Mouse (Mus musculus): ENCODE results near the gene Olfr1045. TPM values are rescaled to one million over a fixed set of nuclear protein-coding genes. Genes with fewer than 3 reads are reported as not detected.
"Not testable (repeated sequence)": the region's sequence is repeated elsewhere in the genome, so short reads cannot be mapped to it uniquely, and the experiment has no call there.

The Olfr1045 gene
- polyA plus RNA-seq (2014; fragmentation: Nextera tagmentation; extraction: Ambion mirVana), result not detected in 2 replicates

DNA sequence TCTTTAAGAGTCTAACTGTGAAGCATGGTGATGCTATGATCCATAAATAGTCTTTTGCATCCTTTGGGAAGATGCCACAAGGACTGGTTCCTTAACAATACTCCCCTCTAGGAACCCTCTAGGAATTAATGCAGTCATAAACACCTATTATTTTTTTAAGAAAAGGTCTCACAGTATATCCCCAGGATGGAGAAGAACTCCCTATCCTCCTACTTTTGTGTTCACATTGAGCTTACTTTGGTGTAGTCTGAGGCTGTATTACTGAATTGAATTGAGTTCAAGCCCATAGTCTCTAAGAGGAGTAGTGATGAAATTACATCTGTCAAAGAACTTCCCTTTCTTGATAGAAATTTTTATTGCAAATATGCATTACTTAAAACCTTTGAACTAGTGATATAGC lies at the start of gene Olfr1045:
Gene Olfr1045, minus strand, starts transcription at position 101 of the 400 bp plus-strand sequence.
- no peaks in the 10 kb centered on the region for H3K9me3 ChIP-seq (replicated peaks; ENCODE audit: control insufficient read depth, low read length)
- H3K36me3 ChIP-seq (ENCODE audit: control insufficient read depth, insufficient read depth, low read length), result no peaks in the 10 kb centered on the region
- H3K4me2 ChIP-seq (ENCODE audit: low read length), result no peak within 1 kb of the TSS
- DNase-seq (ENCODE audit: low spot score), result no peak
- H3K9ac ChIP-seq (ENCODE audit: low read length), result no peak within 1 kb of the TSS
- no peak within 1 kb of the TSS for H3K27ac ChIP-seq (ENCODE audit: low read depth, low read length)
- H3K4me3 ChIP-seq (ENCODE audit: low read depth, low read length), result no peak within 1 kb of the TSS
- H3K4me1 ChIP-seq (ENCODE audit: control insufficient read depth, insufficient read depth, low read length), result no peaks in the 10 kb centered on the region
- no peaks in the 10 kb centered on the region for H3K27me3 ChIP-seq (replicated peaks; ENCODE audit: control insufficient read depth, insufficient read depth, low read length)
- no peak for ATAC-seq

DNA sequence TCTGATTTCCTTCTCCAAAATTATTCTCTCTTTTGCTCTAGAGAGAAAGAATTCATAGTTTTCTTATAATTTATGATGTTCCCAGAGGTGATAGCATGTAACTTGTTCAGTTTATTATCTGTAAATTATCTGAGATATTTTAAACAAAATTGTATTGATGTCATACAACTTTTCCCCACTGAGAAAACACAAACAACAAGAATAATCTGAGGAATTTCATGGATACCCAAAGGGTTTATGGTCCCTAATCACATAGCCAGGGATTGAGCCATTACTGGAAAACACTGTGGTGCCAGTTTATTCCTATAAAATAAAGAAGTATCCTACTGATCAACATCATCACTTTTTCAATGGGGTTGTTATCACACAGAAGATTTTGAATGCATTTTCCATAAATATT lies 37.4 kb upstream of the Olfr1045 start, which contains the start of gene Olfr1048:
Gene Olfr1048, minus strand, starts transcription at position 101 of the 400 bp plus-strand sequence.
- no peak for DNase-seq (ENCODE audit: low spot score)
- ATAC-seq, result no peak
- Histone ChIP-seq H3K9me3 (replicated peaks; ENCODE audit: control insufficient read depth, low read length) (no peaks in the 10 kb centered on the region), H3K36me3 (ENCODE audit: control insufficient read depth, insufficient read depth, low read length) (no peaks in the 10 kb centered on the region), H3K27ac (ENCODE audit: low read depth, low read length) (no peak within 1 kb of the TSS), H3K4me2 (ENCODE audit: low read length) (no peak within 1 kb of the TSS), H3K9ac (ENCODE audit: low read length) (no peak within 1 kb of the TSS), H3K27me3 (replicated peaks; ENCODE audit: control insufficient read depth, insufficient read depth, low read length) (no peaks in the 10 kb centered on the region), H3K4me1 (ENCODE audit: control insufficient read depth, insufficient read depth, low read length) (no peaks in the 10 kb centered on the region), H3K4me3 (ENCODE audit: low read depth, low read length) (no peak within 1 kb of the TSS)

DNA sequence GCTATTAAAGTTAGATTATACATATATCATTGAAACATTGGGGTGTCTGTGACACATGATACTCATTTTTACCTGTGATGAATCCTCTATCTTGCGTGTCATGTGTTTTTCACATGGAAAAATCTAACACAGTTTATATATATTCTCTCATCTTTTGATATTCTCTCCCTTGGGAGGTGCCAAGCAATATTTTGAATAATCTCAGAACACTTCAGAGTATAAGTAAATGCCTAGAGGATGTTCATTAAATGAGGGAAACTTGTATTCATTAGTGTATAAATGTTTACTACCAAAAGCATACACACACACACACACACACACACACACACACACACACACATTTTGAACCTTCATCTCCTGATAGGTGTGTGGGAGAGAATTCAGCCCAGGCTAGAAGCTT lies 28.5 kb upstream of the Olfr1045 start, which contains the start of gene Olfr1047:
Gene Olfr1047, minus strand, starts transcription at position 101 of the 400 bp plus-strand sequence.
- H3K9ac ChIP-seq (ENCODE audit: low read length), result no peak within 1 kb of the TSS
- no peaks in the 10 kb centered on the region for H3K27me3 ChIP-seq (replicated peaks; ENCODE audit: control insufficient read depth, insufficient read depth, low read length)
- H3K4me2 ChIP-seq (ENCODE audit: low read length), result no peak within 1 kb of the TSS
- no peaks in the 10 kb centered on the region for H3K4me1 ChIP-seq (ENCODE audit: control insufficient read depth, insufficient read depth, low read length)
- DNase-seq (ENCODE audit: low spot score) (no peak), ATAC-seq (no peak)
- H3K36me3 ChIP-seq (ENCODE audit: control insufficient read depth, insufficient read depth, low read length), result no peaks in the 10 kb centered on the region
- no peak within 1 kb of the TSS for H3K27ac ChIP-seq (ENCODE audit: low read depth, low read length)
- no peak within 1 kb of the TSS for H3K4me3 ChIP-seq (ENCODE audit: low read depth, low read length)
- no peaks in the 10 kb centered on the region for H3K9me3 ChIP-seq (replicated peaks; ENCODE audit: control insufficient read depth, low read length)
- WGBS, result 96% methylated on average over 1 of the region's 1 CpGs

DNA sequence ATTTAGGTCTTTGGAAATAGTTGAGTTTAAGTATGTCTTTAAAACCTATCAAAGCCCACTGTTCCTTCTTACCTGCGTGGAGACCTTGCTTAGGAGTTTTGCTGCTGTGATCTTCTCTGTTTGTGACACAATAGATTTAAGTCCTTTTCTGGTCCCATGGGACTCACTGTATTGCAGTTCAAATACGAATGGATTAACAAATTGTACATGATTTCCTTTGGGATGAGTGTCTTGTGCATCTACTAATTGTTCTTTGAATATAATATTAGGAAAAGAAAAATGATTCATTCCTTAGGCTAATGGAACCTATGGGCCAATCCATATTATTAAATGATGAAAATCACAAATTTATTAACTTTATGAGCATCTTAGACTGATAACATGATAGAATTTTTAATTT lies 16.4 kb upstream of the Olfr1045 start, which contains the start of gene Olfr1046:
Gene Olfr1046, minus strand, starts transcription at position 101 of the 400 bp plus-strand sequence.
- Histone ChIP-seq H3K9me3 (replicated peaks; ENCODE audit: control insufficient read depth, low read length) (no peaks in the 10 kb centered on the region), H3K27ac (ENCODE audit: low read depth, low read length) (no peak within 1 kb of the TSS), H3K4me2 (ENCODE audit: low read length) (no peak within 1 kb of the TSS), H3K4me1 (ENCODE audit: control insufficient read depth, insufficient read depth, low read length) (no peaks in the 10 kb centered on the region), H3K36me3 (ENCODE audit: control insufficient read depth, insufficient read depth, low read length) (no peaks in the 10 kb centered on the region), H3K27me3 (replicated peaks; ENCODE audit: control insufficient read depth, insufficient read depth, low read length) (no peaks in the 10 kb centered on the region), H3K4me3 (ENCODE audit: low read depth, low read length) (no peak within 1 kb of the TSS), H3K9ac (ENCODE audit: low read length) (no peak within 1 kb of the TSS)
- ATAC-seq (no peak), DNase-seq (ENCODE audit: low spot score) (no peak)
- WGBS, result 77% methylated on average over 2 of the region's 2 CpGs

DNA sequence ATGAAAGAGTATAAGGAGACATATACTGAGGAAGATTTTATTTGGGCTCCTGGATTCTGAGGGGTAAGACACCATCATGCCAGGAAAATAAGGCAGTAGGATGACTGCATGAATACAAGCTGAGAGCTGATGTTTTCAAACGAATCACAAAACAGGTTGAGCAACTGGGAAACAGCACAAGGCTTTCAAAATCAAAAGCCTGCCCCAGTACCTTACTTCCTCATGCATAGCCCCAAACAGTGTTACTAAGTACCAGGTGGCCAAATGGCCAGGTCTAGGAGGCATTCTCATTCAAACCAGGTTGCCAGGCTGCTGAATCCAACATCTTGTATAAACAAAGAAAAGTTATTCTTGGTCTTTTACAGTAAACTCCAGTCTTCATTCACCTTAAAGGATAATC lies 6.9 kb downstream of the Olfr1045 start:
- DNase-seq (ENCODE audit: low spot score) (no peak), ATAC-seq (no peak)
- no peak overlapping the region for H3K9ac ChIP-seq (ENCODE audit: low read length)
- 63% methylated on average over 1 of the region's 1 CpGs for WGBS
- no peaks in the 10 kb centered on the region for H3K36me3 ChIP-seq (ENCODE audit: control insufficient read depth, insufficient read depth, low read length)
- H3K4me3 ChIP-seq (ENCODE audit: low read depth, low read length), result no peak overlapping the region
- H3K4me2 ChIP-seq (ENCODE audit: low read length), result no peak overlapping the region
- H3K4me1 ChIP-seq (ENCODE audit: control insufficient read depth, insufficient read depth, low read length), result no peaks in the 10 kb centered on the region
- no peak overlapping the region for H3K27ac ChIP-seq (ENCODE audit: low read depth, low read length)
- H3K9me3 ChIP-seq (replicated peaks; ENCODE audit: control insufficient read depth, low read length), result no peaks in the 10 kb centered on the region
- no peaks in the 10 kb centered on the region for H3K27me3 ChIP-seq (replicated peaks; ENCODE audit: control insufficient read depth, insufficient read depth, low read length)

DNA sequence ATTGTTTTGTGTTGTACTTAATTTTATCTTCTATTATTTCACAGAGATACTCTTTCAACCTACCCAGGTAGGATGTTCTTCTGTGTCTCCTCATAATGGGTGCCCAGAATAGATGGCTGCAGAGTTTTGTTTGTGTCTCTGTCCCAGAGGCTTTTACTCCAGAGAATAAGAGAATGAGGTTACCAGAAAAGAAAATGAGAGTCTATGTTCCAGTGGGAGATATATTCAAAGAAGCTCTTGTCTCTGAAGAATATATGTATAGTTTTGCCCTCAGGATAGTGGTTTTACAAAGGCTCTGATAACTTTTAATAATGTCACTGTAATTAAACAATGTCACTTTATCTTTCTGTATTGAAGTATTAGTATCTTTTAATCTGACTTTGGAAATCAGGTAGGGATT lies 17.2 kb downstream of the Olfr1045 start, which contains the start of gene Olfr52:
Gene Olfr52, minus strand, starts transcription at position 101 of the 400 bp plus-strand sequence.
- DNase-seq (ENCODE audit: low spot score), result no peak
- ATAC-seq, result no peak
- Histone ChIP-seq H3K9ac (ENCODE audit: low read length) (no peak within 1 kb of the TSS), H3K36me3 (ENCODE audit: control insufficient read depth, insufficient read depth, low read length) (no peaks in the 10 kb centered on the region), H3K4me1 (ENCODE audit: control insufficient read depth, insufficient read depth, low read length) (no peaks in the 10 kb centered on the region), H3K4me2 (ENCODE audit: low read length) (no peak within 1 kb of the TSS), H3K27me3 (replicated peaks; ENCODE audit: control insufficient read depth, insufficient read depth, low read length) (no peaks in the 10 kb centered on the region), H3K9me3 (replicated peaks; ENCODE audit: control insufficient read depth, low read length) (no peaks in the 10 kb centered on the region), H3K4me3 (ENCODE audit: low read depth, low read length) (no peak within 1 kb of the TSS), H3K27ac (ENCODE audit: low read depth, low read length) (no peak within 1 kb of the TSS)

DNA sequence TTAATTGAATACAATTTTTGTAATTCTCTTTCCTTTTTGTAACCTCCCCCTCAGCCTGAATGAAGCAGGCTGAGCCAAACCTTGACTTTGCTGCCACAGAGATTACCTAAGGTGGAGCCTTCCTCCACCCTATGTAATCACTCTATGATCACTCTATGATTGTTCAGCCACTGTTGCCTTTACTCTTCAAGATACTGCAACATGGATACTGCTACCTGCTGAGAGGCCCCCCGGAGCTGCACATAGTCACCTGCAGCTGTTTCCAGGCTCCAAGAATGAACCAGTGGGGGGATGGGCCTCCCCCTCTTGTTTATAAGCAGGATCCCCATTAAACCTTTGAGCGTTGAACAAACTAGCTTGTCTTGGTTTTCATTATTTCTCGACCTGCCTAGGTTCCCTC lies 22.9 kb downstream of the Olfr1045 start:
- Histone ChIP-seq H3K4me3 (ENCODE audit: low read depth, low read length) (no peak overlapping the region), H3K4me2 (ENCODE audit: low read length) (no peak overlapping the region), H3K4me1 (ENCODE audit: control insufficient read depth, insufficient read depth, low read length) (no peaks in the 10 kb centered on the region), H3K27ac (ENCODE audit: low read depth, low read length) (no peak overlapping the region), H3K36me3 (ENCODE audit: control insufficient read depth, insufficient read depth, low read length) (no peaks in the 10 kb centered on the region), H3K27me3 (replicated peaks; ENCODE audit: control insufficient read depth, insufficient read depth, low read length) (no peaks in the 10 kb centered on the region), H3K9me3 (replicated peaks; ENCODE audit: control insufficient read depth, low read length) (no peaks in the 10 kb centered on the region), H3K9ac (ENCODE audit: low read length) (no peak overlapping the region)
- WGBS, result 73% methylated on average over 3 of the region's 3 CpGs
- no peak for ATAC-seq
- no peak for DNase-seq (ENCODE audit: low spot score)

DNA sequence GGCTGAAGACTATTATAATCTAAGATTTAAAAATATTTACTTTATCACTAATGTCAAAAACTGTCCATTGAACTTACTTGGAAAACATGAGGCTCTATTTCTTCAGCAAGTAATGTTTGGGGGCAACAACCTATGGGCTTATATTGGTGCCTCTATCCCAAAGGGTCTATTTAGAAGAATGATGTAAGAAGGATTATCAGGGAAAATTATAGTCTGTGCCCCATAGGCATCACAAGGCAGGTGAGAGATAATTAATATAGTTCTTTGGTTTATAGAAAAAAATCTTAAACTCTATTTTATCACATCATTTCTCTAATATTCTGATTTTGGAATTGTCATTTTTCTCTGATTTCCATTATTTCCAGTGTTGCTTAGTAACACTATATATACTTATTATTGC lies 25.1 kb downstream of the Olfr1045 start, which contains the start of gene Olfr1044:
Gene Olfr1044, minus strand, starts transcription at position 101 of the 400 bp plus-strand sequence.
- Histone ChIP-seq H3K9me3 (replicated peaks; ENCODE audit: control insufficient read depth, low read length) (no peaks in the 10 kb centered on the region), H3K27ac (ENCODE audit: low read depth, low read length) (no peak within 1 kb of the TSS), H3K4me1 (ENCODE audit: control insufficient read depth, insufficient read depth, low read length) (no peaks in the 10 kb centered on the region), H3K4me2 (ENCODE audit: low read length) (no peak within 1 kb of the TSS), H3K27me3 (replicated peaks; ENCODE audit: control insufficient read depth, insufficient read depth, low read length) (no peaks in the 10 kb centered on the region), H3K9ac (ENCODE audit: low read length) (no peak within 1 kb of the TSS), H3K4me3 (ENCODE audit: low read depth, low read length) (no peak within 1 kb of the TSS), H3K36me3 (ENCODE audit: control insufficient read depth, insufficient read depth, low read length) (no peaks in the 10 kb centered on the region)
- DNase-seq (ENCODE audit: low spot score), result no peak
- no peak for ATAC-seq

DNA sequence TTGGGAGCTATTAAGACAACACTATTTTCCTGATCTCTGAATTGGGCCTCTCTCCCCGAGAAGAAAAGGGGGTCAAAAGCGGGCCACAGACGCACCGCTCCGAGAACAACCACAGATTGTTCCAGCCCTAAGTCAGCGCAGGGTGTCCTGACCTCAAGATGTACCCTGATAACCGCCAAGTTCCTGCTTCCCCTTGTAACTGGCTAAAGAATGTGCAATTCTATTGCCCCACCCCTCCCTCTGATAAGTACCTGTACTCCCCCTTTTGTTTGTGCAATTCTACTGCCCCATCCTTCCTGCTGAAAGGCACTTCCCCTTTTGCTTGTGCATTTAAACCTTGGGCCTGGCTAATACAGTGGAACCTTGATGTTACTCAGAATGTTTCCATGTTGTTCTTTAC lies 27.4 kb downstream of the Olfr1045 start:
- 90% methylated on average over 7 of the region's 7 CpGs for whole genome bisulfite sequencing

More for the DNA sequence above, 27.4 kb downstream of the Olfr1045 start:
- not testable (repeated sequence) for H3K27ac ChIP-seq (ENCODE audit: low read depth, low read length); H3K9me3 ChIP-seq (replicated peaks; ENCODE audit: control insufficient read depth, low read length); H3K36me3 ChIP-seq (ENCODE audit: control insufficient read depth, insufficient read depth, low read length); H3K9ac ChIP-seq (ENCODE audit: low read length); H3K4me2 ChIP-seq (ENCODE audit: low read length); H3K27me3 ChIP-seq (replicated peaks; ENCODE audit: control insufficient read depth, insufficient read depth, low read length); ATAC-seq; H3K4me3 ChIP-seq (ENCODE audit: low read depth, low read length); DNase-seq (ENCODE audit: low spot score); H3K4me1 ChIP-seq (ENCODE audit: control insufficient read depth, insufficient read depth, low read length)
